Mouse (Mus musculus) regulatory T cell (primary cell): ENCODE results near the gene Gm21977.

ENCODE experiments used
- in situ Hi-C: fragments of 300-600 bp; cut with MboI, MseI; formaldehyde crosslinking; loops from one replicate; pipeline ENCODE4 v1.15.1; 2025; ENCODE audit warnings: high pct_unique_total_duplicates

Gm21977 gene

DNA sequence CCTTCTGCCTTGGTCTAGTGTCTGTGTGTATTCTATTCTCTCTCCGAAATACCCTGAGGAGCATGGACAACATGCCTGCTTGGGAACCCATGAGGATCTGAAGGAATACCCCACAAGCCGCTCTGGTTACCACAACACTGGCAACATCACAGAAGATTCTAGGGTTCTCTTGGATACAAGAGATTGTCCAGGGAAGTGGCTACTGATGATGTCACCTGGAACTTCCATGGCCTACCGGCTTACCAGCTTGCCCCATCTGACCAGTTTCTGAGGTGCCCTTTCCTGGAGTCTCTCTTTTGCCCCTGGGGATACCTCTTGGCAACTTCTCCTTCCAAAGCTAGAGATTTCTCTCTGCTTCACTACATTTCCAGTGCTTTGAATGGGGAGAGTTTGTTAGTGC, at the start of gene Gm21977:
TSS of gene Gm21977 (minus strand) at position 101 of the 400 bp plus-strand sequence.
- in situ Hi-C loops: loop anchor here (10.0 to 25.0 kb wide), 2 partner anchors 209 to 759 kb away; no protein-coding TSS in a partner anchor
